Mouse (Mus musculus): ENCODE measurements around the gene Pold1.

DNA sequence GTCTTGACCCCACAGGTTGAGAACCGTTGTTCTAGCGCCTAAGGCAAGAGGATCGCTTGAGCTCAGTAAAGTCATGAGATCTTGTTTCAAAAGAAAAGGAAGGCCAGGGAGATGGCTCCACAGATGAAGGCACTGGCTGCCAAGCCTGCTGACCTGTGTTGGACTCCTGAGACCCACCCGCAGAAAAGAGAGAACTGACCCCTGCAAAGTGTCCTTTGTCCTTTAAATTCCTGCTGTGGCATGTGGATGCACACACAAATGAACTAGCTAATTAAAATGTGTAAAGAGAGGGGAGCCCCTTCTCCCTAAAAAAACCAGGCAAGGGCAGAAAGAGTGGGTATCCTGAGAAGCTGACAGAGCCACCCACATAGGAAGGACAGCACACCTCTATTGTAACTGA lies 23.2 kb upstream of the Pold1 start:
- TF ChIP-seq CTCF (IDR thresholded peaks at IDR 0.05; ENCODE audit: insufficient read depth, low read depth, low read length) (no peak), POLR2A (IDR thresholded peaks at IDR 0.05; ENCODE audit: insufficient read depth, low read depth, low read length) (no peak)
